Mouse (Mus musculus) sigmoid colon, adult 10 weeks (tissue): ENCODE results near the gene Padi2. TPM values are rescaled to one million over a fixed set of nuclear protein-coding genes. Genes with fewer than 3 reads are reported as not detected.

Experiments
- polyA plus RNA-seq: library from polyadenylated mRNA; stranded (reverse); fragments of 350-450 nt; fragmentation: Illumina TruSeq; extraction: RNeasy Lipid Tissue Mini Kit (QIAGEN cat#74804); gene quantifications from one replicate; pipeline ENCODE4 v1.2.3, GENCODE M21; 2014; ENCODE audit warnings: low read depth, low replicate concordance

Gene Padi2
- polyA plus RNA-seq = 0.91 TPM

GRCm38 (mm10) chr4:140906076-140906826, at the start of gene Padi2:
Gene Padi2, plus strand, starts transcription at chr4:140906344.

GRCm38 (mm10) chr4:140960781-140961466, 54.8 kb downstream of the Padi2 start, which contains the start of gene Sdhb:
Gene Sdhb, plus strand, starts transcription at chr4:140961203.

GRCm38 (mm10) chr4:140986711-140987395, 80.7 kb downstream of the Padi2 start, which contains the start of gene Atp13a2:
Gene Atp13a2, plus strand, starts transcription at chr4:140986873.

Other genes starting within 250 kb of the Padi2 start
- 3.2 TPM for gene Arhgef10l, start 240.3 kb upstream of the Padi2 start, polyA plus RNA-seq
- gene Rcc2, start 205.8 kb upstream of the Padi2 start, polyA plus RNA-seq = 5.9 TPM
- not detected for gene Padi6, start 163.7 kb upstream of the Padi2 start, polyA plus RNA-seq
- gene Padi4, start 132.1 kb upstream of the Padi2 start, polyA plus RNA-seq = 0.44 TPM
- gene Padi3, start 95.7 kb upstream of the Padi2 start, polyA plus RNA-seq = not detected
- not detected for gene Padi1, start 60.6 kb upstream of the Padi2 start, polyA plus RNA-seq
- gene Sdhb, start 54.9 kb downstream of the Padi2 start, polyA plus RNA-seq = 74.4 TPM
- gene Atp13a2, start 80.5 kb downstream of the Padi2 start, polyA plus RNA-seq = 1.1 TPM
- not detected for gene Mfap2, start 104.1 kb downstream of the Padi2 start, polyA plus RNA-seq
- 0.85 TPM for gene Crocc, start 154.2 kb downstream of the Padi2 start, polyA plus RNA-seq
- gene Necap2, start 172.0 kb downstream of the Padi2 start, polyA plus RNA-seq = 15.4 TPM
- gene Spata21, start 182.0 kb downstream of the Padi2 start, polyA plus RNA-seq = not detected
- gene Szrd1, start 233.4 kb downstream of the Padi2 start, polyA plus RNA-seq = 27.9 TPM
- gene Fbxo42, start 241.6 kb downstream of the Padi2 start, polyA plus RNA-seq = 6.2 TPM